Mouse (Mus musculus) myocyte (in vitro differentiated cells): ENCODE measurements at regions not wholly inside any gene's neighbourhood (a gene's known extent, or its start where the extent isn't known, plus 50 kb on each side); places are given as distances from the start of the nearest gene placed in this dataset.

Experiments
- H3K27me3 ChIP-seq: one replicate; pipeline ENCODE4 v1.6.1; 2011; ENCODE audit not compliant: control insufficient read depth, insufficient read depth, insufficient read length
- H3K36me3 ChIP-seq: one replicate; pipeline ENCODE4 v1.6.1; 2011; ENCODE audit not compliant: control insufficient read depth, insufficient read depth
- H3K4me2 ChIP-seq: one replicate; pipeline ENCODE4 v1.6.1; 2011; ENCODE audit warnings: low read depth, control low read depth
- H3K4me3 ChIP-seq: one replicate; pipeline ENCODE4 v1.5.1; 2011; ENCODE audit warnings: mild to moderate bottlenecking, control low read depth, moderate library complexity
- H3K79me2 ChIP-seq: one replicate; pipeline ENCODE4 v1.6.1; 2011; ENCODE audit not compliant: control insufficient read depth, insufficient read depth
- H3ac ChIP-seq: one replicate; pipeline ENCODE4 v1.6.1; 2011; ENCODE audit not compliant: control insufficient read depth, insufficient read length
- CEBPB ChIP-seq: IDR thresholded peaks from 2 replicates; pipeline ENCODE4 v1.6.1; 2011; ENCODE audit warnings: mild to moderate bottlenecking, moderate library complexity; ENCODE audit not compliant: poor library complexity, insufficient read depth, severe bottlenecking
- E2F4 ChIP-seq: IDR thresholded peaks from one replicate; pipeline ENCODE4 v1.6.1; 2011; ENCODE audit warnings: mild to moderate bottlenecking, control low read depth, moderate library complexity; ENCODE audit not compliant: insufficient read depth
- MAX ChIP-seq: IDR thresholded peaks from one replicate; pipeline ENCODE4 v1.6.1; 2011; ENCODE audit warnings: low read depth, mild to moderate bottlenecking, control low read depth
- MYOD1 ChIP-seq, 3 experiments: IDR thresholded peaks; one replicate each; pipeline ENCODE4 v1.6.1; 2011; ENCODE audit warnings: control low read depth in 2 of 3, low read depth in 2 of 3, mild to moderate bottlenecking in 2 of 3, moderate library complexity in 1 of 3; ENCODE audit not compliant: insufficient read length in 2 of 3, control insufficient read depth in 1 of 3
- MYOG ChIP-seq, 3 experiments: IDR thresholded peaks; one replicate each; pipeline ENCODE4 v1.6.1; 2011; ENCODE audit warnings: control low read depth in 2 of 3, low read depth in 2 of 3, mild to moderate bottlenecking in 2 of 3; ENCODE audit not compliant: insufficient read length in 2 of 3, control insufficient read depth in 1 of 3, insufficient read depth in 1 of 3
- POLR2A ChIP-seq: IDR thresholded peaks from one replicate; pipeline ENCODE4 v1.6.1; 2011; ENCODE audit warnings: low read depth, mild to moderate bottlenecking, control low read depth, moderate library complexity; ENCODE audit not compliant: insufficient read length
- POLR2AphosphoS2 ChIP-seq: IDR thresholded peaks from one replicate; pipeline ENCODE4 v1.6.1; 2011; ENCODE audit warnings: low read depth, control low read depth; ENCODE audit not compliant: insufficient read length
- REST ChIP-seq: IDR thresholded peaks from one replicate; pipeline ENCODE4 v1.6.1; 2011; ENCODE audit warnings: mild to moderate bottlenecking, control low read depth, moderate library complexity; ENCODE audit not compliant: insufficient read depth, insufficient read length
- SRF ChIP-seq: IDR thresholded peaks from one replicate; pipeline ENCODE4 v1.6.1; 2011; ENCODE audit warnings: low read depth; ENCODE audit not compliant: control insufficient read depth, insufficient read length
- TCF12 ChIP-seq: IDR thresholded peaks from one replicate; pipeline ENCODE4 v1.6.1; 2011; ENCODE audit warnings: mild to moderate bottlenecking, control low read depth; ENCODE audit not compliant: poor library complexity, insufficient read depth, severe bottlenecking
- TCF3 ChIP-seq: IDR thresholded peaks from one replicate; pipeline ENCODE4 v1.6.1; 2011; ENCODE audit warnings: low read depth, control low read depth; ENCODE audit not compliant: insufficient read length
- USF1 ChIP-seq: IDR thresholded peaks from one replicate; pipeline ENCODE4 v1.6.1; 2011; ENCODE audit warnings: low read depth, mild to moderate bottlenecking, control low read depth, moderate library complexity

GRCm38 (mm10) chr10:126169095-126169873 lies 203.3 kb downstream of the Lrig3 start:
- no peak overlapping the region for H3K4me3 ChIP-seq
- H3K27me3 ChIP-seq: no peaks in the 10 kb centered on the region
- H3K79me2 ChIP-seq: no peaks in the 10 kb centered on the region
- no peak overlapping the region for H3K4me2 ChIP-seq
- TF ChIP-seq SRF (no peak), REST (no peak), MYOD1 (IDR thresholded peaks at IDR 0.05; ENCODE audit: control insufficient read depth in 1 of 3, insufficient read length in 2 of 3, low read depth in 2 of 3) (no peak), E2F4 (no peak), CEBPB (no peak), MAX (no peak), POLR2A (no peak), TCF3 (no peak)
- no peak overlapping the region for H3ac ChIP-seq
- H3K36me3 ChIP-seq: no peaks in the 10 kb centered on the region

- H3K36me3 ChIP-seq: no peaks in the 10 kb centered on the region
- no peak overlapping the region for H3K4me2 ChIP-seq
- no peaks in the 10 kb centered on the region for H3K79me2 ChIP-seq
- H3ac ChIP-seq: no peak overlapping the region
- TF ChIP-seq REST (no peak), POLR2A (no peak), MYOG (IDR thresholded peaks at IDR 0.05; ENCODE audit: control insufficient read depth in 1 of 3, insufficient read depth in 1 of 3, insufficient read length in 2 of 3, low read depth in 2 of 3) (no peak), MAX (no peak)
- no peaks in the 10 kb centered on the region for H3K27me3 ChIP-seq
- H3K4me3 ChIP-seq: no peak overlapping the region
Observed at GRCm38 (mm10) chr10:126169874-126170163, 203.9 kb downstream of the Lrig3 start.

GRCm38 (mm10) chr10:126176759-126177473 lies 210.9 kb downstream of the Lrig3 start:
- no peaks in the 10 kb centered on the region for H3K36me3 ChIP-seq
- TF ChIP-seq TCF3 (no peak), POLR2A (no peak), TCF12 (no peak), SRF (no peak), E2F4 (no peak), REST (no peak), MYOG (IDR thresholded peaks at IDR 0.05; ENCODE audit: control insufficient read depth in 1 of 3, insufficient read depth in 1 of 3, insufficient read length in 2 of 3, low read depth in 2 of 3) (no peak), MAX (no peak), USF1 (no peak), POLR2AphosphoS2 (no peak), MYOD1 (IDR thresholded peaks at IDR 0.05; ENCODE audit: control insufficient read depth in 1 of 3, insufficient read length in 2 of 3, low read depth in 2 of 3) (no peak), CEBPB (no peak)
- H3K27me3 ChIP-seq: no peaks in the 10 kb centered on the region
- H3K4me3 ChIP-seq: no peak overlapping the region
- no peak overlapping the region for H3K4me2 ChIP-seq
- H3ac ChIP-seq: no peak overlapping the region
- H3K79me2 ChIP-seq: no peaks in the 10 kb centered on the region

- H3K79me2 ChIP-seq: no peaks in the 10 kb centered on the region
- no peaks in the 10 kb centered on the region for H3K27me3 ChIP-seq
- no peak overlapping the region for H3K4me2 ChIP-seq
- H3K4me3 ChIP-seq: no peak overlapping the region
- no peaks in the 10 kb centered on the region for H3K36me3 ChIP-seq
- TF ChIP-seq MYOG (IDR thresholded peaks at IDR 0.05; ENCODE audit: control insufficient read depth in 1 of 3, insufficient read depth in 1 of 3, insufficient read length in 2 of 3, low read depth in 2 of 3) (no peak), MAX (no peak), TCF12 (no peak), POLR2AphosphoS2 (no peak), POLR2A (no peak), TCF3 (no peak), CEBPB (no peak), USF1 (no peak), SRF (no peak), E2F4 (no peak), MYOD1 (IDR thresholded peaks at IDR 0.05; ENCODE audit: control insufficient read depth in 1 of 3, insufficient read length in 2 of 3, low read depth in 2 of 3) (no peak), REST (no peak)
- no peak overlapping the region for H3ac ChIP-seq
Observed at GRCm38 (mm10) chr10:126182386-126182785, 216.4 kb downstream of the Lrig3 start.

- Histone ChIP-seq H3K27me3 (no peaks in the 10 kb centered on the region), H3K79me2 (no peaks in the 10 kb centered on the region), H3K36me3 (no peaks in the 10 kb centered on the region)
Observed at GRCm38 (mm10) chr10:126183961-126184360, 218.0 kb downstream of the Lrig3 start.

More at GRCm38 (mm10) chr10:126183961-126184360, 218.0 kb downstream of the Lrig3 start:
- TF ChIP-seq MYOG (IDR thresholded peaks at IDR 0.05; ENCODE audit: control insufficient read depth in 1 of 3, insufficient read depth in 1 of 3, insufficient read length in 2 of 3, low read depth in 2 of 3): no peak
- no peak for TF ChIP-seq MYOD1 (IDR thresholded peaks at IDR 0.05; ENCODE audit: control insufficient read depth in 1 of 3, insufficient read length in 2 of 3, low read depth in 2 of 3)
- TF ChIP-seq MAX: no peak
- no peak for TF ChIP-seq REST
- no peak for TF ChIP-seq E2F4
- TF ChIP-seq USF1: no peak
- TF ChIP-seq TCF3: no peak
- no peak for TF ChIP-seq POLR2A
- TF ChIP-seq POLR2AphosphoS2: no peak
- TF ChIP-seq CEBPB: no peak
- no peak for TF ChIP-seq SRF
- TF ChIP-seq TCF12: no peak
- H3K4me2 ChIP-seq: no peak overlapping the region
- H3K4me3 ChIP-seq: no peak overlapping the region
- no peak overlapping the region for H3ac ChIP-seq
